10 mouse cellular contexts compared by ENCODE assay signal in the genomic region with DNA sequence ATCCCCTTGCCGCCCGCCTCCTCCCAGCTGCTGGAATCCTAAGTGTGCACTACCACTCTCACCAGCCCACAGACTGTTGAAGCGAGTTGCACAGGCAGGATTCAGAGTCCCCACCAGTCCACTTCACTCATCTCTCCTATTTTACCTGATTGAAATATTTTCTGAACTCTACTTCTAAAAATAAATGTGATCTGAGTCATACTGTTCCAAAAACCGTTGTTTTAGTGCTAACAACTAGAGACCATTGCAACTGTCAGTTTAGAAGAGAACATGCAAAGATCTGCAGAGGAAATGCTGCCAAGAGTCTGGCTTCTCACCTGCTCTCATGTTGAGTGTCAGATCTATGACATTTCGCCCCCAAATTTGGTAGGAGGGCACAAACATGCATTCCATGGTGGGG.
"Had no signal": no experiment of that assay in that cellular context is flagged by ENCODE, and none has a peak within 500 bp of the region (broad histone marks: within the 10 kb centered on the region; RNA-seq: fewer than 3 reads in every experiment).

No protein-coding gene starts in this region.

- DNase-seq: kidney, adult 2 months; kidney, postnatal 25 days; liver, embryonic 13.5 days; lung, adult 2 months; lung, postnatal 14 days; lung, postnatal 4 days; midbrain, embryonic 14.5 days; thymus, postnatal 36 days had no signal

- H3K4me3 ChIP-seq: liver, embryonic 13.5 days had no signal

- ATAC-seq: intestine, postnatal 0 days had no signal

- H3K27ac ChIP-seq: kidney, postnatal 0 days; liver, embryonic 13.5 days had no signal
